Mouse (Mus musculus): ENCODE data around the gene Prrc2a.

- TF ChIP-seq POLR2A (IDR thresholded peaks at IDR 0.05; ENCODE audit: borderline replicate concordance, extremely low read depth, low read depth, low read length) (no peak), CTCF (IDR thresholded peaks at IDR 0.05; ENCODE audit: insufficient read depth, low read length) (no peak)
Measured at GRCm38 (mm10) chr17:35174201-35174977, 9.7 kb upstream of the Prrc2a start.
